Mouse (Mus musculus) regulatory T cell (primary cell): ENCODE results near the gene Hist1h3f.
"Not testable (repeated sequence)": the region's sequence is repeated elsewhere in the genome, so short reads cannot be mapped to it uniquely, and the experiment has no call there.

Experiments
- in situ Hi-C: fragments of 300-600 bp; cut with MboI, MseI; formaldehyde crosslinking; loops from one replicate; pipeline ENCODE4 v1.15.1; 2025; ENCODE audit warnings: high pct_unique_total_duplicates

Hist1h3f gene

DNA sequence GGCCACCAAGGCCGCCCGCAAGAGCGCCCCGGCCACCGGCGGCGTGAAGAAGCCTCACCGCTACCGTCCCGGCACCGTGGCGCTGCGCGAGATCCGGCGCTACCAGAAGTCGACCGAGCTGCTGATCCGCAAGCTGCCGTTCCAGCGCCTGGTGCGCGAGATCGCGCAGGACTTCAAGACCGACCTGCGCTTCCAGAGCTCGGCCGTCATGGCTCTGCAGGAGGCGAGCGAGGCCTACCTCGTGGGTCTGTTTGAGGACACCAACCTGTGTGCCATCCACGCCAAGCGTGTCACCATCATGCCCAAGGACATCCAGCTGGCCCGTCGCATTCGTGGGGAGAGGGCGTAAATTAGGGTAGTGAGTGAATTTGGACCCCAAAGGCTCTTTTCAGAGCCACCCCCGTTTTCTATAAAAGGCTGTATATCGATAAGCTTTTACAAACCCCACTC lies 32.0 kb downstream of the Hist1h3f start:
- in situ Hi-C loops: not testable (repeated sequence)

DNA sequence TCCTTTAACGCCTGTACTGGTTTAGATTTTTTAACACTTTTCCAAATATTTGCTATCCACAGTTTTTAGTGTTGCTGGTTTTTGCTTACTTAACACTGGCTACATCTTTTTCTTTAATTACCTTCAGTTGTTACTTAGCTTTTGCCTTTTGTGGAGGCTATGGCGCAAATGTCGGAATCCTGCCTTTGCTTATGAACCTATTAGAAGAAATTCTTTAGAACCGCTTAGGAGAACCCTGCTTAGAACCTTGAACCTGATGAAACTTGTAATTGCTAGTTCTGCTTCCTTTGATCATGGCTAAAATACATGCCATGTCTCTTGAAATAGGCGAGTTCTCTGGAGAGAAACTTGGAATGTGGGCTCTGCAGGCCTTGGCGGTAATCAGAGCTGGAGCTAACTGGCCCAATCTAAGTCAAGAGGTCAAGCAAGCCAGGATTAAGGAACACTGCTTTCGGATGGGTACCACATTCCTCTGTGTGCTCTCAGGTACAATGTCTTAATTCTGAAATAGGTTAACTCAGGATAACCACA lies 32.6 kb downstream of the Hist1h3f start:
- in situ Hi-C loops: no loop called here

DNA sequence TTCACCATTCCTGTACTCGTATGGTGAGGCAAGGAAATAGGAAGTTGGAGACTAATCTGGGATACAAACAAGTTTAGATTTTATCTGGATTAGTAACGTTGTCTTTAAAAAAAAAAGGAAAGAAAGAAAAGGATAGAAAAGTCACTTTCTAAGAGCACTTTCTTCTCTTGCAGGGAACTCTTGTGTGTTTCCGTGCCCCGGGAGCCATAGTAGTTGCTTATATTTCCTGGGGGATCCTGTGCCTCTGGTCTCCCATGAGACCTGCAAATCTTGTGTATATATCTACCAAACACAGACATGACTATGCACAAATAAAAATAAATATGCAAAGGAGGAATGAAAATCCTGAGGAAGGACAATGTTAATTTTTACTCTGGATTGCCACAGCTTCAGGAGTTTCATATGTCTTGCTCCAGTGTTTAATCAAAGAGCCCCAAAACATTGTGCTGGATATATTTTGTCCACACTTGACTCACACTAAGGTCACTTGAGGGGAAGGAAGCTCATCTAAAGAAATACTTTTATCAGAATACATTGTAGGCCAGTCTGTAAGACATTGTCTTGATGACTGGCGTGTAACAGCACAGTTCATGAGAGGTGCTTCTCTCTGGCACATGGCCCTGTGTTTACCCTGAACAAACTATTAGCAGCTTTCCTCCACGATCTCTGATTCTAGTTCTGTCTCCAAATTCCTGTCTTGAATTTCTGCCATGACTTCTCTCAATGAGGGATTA lies 33.2 kb downstream of the Hist1h3f start:
- in situ Hi-C loops: no loop called here

DNA sequence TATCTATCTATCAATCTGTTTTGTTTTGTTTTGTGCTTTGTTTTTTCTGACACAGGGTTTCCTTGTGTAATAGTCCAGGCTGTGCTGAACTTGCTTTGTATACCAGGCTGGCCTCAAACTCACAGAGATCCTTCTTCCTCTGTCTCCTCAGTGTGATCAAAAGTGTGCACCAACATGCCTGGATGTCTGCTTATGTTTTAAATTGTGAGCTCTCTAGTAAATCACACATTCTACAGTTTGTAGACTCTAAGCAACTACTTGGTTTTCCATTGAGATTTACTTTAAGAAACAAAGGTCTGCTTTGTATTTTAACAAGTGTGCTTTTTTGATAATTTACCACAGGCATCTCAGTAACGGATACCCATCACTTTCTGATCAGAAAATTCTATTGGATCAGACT lies 34.0 kb downstream of the Hist1h3f start:
- in situ Hi-C loops: no loop called here

GRCm38 (mm10) chr13:23581408-23582218 lies 37.8 kb downstream of the Hist1h3f start, which contains the start of gene Hist1h4d:
Gene Hist1h4d, plus strand, starts transcription at chr13:23581598.
- in situ Hi-C loops: loop anchor here (5.0 to 10.0 kb wide), 2 partner anchors 47 to 166 kb away; partner anchors contain the start of genes Hist1h2af, Hist1h2bb, Hist1h3c and Hist1h3g

DNA sequence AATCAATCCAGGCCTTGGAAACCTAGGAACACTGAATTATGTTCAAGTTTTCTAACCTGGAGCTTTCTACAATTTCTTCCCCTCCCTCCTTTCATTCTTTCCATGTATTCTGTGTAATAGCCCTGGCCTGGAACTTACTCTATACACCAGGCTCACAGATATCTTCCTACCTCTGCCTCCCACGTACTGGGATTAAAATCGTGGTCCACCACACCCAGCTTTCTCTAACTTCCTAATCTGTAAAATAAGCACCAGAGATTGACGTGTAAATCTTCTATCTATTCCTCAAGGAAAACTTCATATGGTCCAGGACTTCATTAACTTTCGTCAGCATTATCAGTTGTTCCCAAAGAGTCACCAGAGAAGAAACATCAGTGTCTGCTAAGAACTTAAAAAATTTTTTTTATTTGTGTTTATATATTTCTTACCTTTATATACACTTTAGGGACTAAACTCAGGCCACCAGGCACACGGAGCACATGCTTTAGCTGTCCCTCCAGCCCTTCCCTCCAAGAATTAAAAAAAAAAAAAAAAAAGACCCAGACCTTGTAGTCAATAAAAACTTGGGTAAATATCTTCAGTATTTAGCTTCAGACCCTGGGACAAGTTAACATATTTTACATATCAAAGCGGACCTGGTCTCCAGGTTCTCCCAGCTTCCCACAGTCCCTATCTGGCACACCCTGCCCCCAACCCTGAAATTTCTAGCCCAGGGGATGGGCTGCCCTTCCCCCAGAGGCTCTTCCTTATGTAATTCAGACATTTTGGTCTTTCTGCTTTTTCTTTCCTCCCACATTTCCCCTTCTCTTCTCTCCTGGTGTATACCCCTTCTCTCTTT lies 38.6 kb downstream of the Hist1h3f start:
- in situ Hi-C loops: loop anchor here (5.0 to 10.0 kb wide), 2 partner anchors 48 to 165 kb away; partner anchors contain the start of genes Hist1h2af, Hist1h2bb, Hist1h3c and Hist1h3g

- in situ Hi-C loops: loop anchor here (5.0 to 10.0 kb wide), 2 partner anchors 49 to 164 kb away; partner anchors contain the start of genes Hist1h2af, Hist1h2bb, Hist1h3c and Hist1h3g
Observed at GRCm38 (mm10) chr13:23583387-23584068, 39.7 kb downstream of the Hist1h3f start.

GRCm38 (mm10) chr13:23584331-23584730 lies 40.5 kb downstream of the Hist1h3f start:
- in situ Hi-C loops: loop anchor here (5.0 to 10.0 kb wide), 2 partner anchors 50 to 163 kb away; partner anchors contain the start of genes Hist1h2af, Hist1h2bb, Hist1h3c and Hist1h3g

DNA sequence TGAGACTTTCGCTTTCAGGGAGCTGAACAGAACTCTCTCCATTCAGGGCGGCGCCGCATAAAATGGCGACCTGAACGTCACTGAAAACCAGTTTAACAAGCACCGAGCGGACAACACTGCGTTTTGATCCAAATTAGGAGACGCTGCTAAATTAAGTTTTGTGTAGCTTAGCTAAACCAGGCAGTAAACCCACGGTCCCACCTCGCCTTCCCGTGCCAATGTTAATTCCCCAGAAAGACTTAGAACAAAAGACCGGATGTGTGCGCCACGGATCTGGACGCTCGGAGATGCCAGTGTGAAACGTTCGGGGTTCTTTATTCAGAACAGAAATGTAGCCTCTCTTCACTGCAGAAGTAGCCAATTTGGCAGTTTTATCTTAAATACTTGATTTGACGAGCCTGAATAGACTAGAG lies 41.2 kb downstream of the Hist1h3f start:
- in situ Hi-C loops: loop anchor here (10.0 kb wide), 1 partner anchor 50 kb away; the partner anchor contains the start of genes Hist1h2af, Hist1h3g and Hist1h4h

GRCm38 (mm10) chr13:23585442-23586098 lies 41.7 kb downstream of the Hist1h3f start:
- in situ Hi-C loops: loop anchor here (10.0 kb wide), 1 partner anchor 51 kb away; the partner anchor contains the start of genes Hist1h2af, Hist1h3g and Hist1h4h

- in situ Hi-C loops: loop anchor here (10.0 kb wide), 1 partner anchor 52 kb away; the partner anchor contains the start of genes Hist1h2af, Hist1h3g and Hist1h4h
Observed at GRCm38 (mm10) chr13:23586099-23586939, 42.5 kb downstream of the Hist1h3f start.

DNA sequence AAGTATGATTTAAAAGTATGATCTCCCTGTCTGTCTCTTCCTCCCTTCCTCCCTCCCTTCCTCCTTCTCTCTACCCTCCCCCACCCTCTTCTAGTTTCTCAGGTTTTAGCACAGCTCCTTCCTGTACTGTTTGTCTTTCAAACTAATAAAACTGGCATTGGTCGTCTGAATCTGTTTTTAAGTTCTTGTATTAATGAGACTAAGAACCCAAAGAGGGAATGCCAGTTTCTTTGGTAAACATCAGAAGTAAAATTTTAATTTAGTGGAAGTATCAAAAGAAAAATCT lies 43.0 kb downstream of the Hist1h3f start:
- in situ Hi-C loops: loop anchor here (10.0 kb wide), 1 partner anchor 52 kb away; the partner anchor contains the start of genes Hist1h2af, Hist1h3g and Hist1h4h

DNA sequence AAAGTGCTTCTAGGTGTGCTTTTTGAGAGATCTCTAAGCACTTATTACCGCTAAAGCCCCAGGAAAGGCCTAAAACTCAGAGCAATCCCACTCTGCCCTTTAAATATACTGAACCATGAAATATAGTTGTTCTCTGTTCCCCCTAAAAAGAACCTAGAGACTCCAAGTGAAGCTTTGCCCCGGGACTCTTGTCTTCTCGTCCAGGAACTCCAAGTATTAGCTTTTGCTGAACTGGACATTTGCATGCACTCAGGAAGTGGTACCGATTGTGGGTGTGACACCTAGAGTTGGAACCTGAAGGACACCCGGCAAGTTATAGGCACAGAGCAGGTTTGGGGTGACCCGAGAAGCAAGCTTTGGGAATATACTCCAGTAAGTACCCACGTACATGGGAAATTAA lies 47.4 kb downstream of the Hist1h3f start:
- in situ Hi-C loops: loop anchor here (10.0 kb wide), 1 partner anchor 166 kb away; the partner anchor contains the start of gene Abt1

DNA sequence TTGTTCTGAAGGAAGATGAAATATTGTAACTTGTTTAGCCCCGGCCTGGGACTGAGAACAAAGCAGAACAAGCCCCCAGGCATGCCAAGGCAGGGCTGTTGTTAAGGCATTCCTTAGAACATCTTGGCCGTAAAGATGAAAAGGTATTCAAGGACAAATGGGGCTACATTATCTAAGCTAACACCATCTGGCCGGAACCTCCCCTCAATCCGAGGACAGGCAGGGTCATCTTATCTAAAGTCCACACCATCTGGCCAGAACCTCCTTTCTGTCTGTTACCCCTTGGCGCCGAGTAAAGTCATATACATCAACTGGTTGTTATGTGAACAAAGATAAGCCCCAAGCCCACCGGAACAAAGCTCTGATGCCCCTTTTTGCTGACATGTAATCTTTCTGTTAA lies 48.0 kb downstream of the Hist1h3f start:
- in situ Hi-C loops: loop anchor here (10.0 kb wide), 1 partner anchor 167 kb away; the partner anchor contains the start of gene Abt1

DNA sequence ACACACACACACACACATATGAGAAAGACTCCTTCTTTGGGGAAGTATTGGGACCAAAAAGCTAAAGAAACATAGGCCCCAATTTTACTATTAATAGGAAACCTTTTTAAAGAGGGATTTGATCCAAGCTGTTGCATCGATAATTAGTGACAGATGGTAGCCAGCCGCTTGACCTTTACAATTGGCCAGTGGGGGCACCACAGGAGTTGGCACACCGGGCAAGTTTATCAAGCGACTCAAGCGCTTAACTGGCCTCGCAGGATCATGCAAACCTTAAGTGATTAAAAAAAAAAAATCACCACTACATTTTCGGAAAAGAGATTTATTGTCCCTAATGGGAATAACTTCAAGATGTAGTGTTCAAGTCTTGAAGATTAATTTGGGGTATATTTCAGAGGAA lies 48.8 kb downstream of the Hist1h3f start:
- in situ Hi-C loops: loop anchor here (10.0 kb wide), 1 partner anchor 168 kb away; the partner anchor contains the start of gene Abt1

- in situ Hi-C loops: loop anchor here (10.0 kb wide), 1 partner anchor 168 kb away; the partner anchor contains the start of gene Abt1
Observed at GRCm38 (mm10) chr13:23593051-23593770, 49.4 kb downstream of the Hist1h3f start.
